Mouse (Mus musculus): ENCODE data around the gene Tnfaip6.
"Not testable (repeated sequence)": the region's sequence is repeated elsewhere in the genome, so short reads cannot be mapped to it uniquely, and the experiment has no call there.

Gene Tnfaip6

GRCm38 (mm10) chr2:52037882-52038281 is at the start of gene Tnfaip6:
Gene Tnfaip6, plus strand, starts transcription at chr2:52038009.
- DNase-seq (ENCODE audit: low spot score) = peak; percentile 39

DNA sequence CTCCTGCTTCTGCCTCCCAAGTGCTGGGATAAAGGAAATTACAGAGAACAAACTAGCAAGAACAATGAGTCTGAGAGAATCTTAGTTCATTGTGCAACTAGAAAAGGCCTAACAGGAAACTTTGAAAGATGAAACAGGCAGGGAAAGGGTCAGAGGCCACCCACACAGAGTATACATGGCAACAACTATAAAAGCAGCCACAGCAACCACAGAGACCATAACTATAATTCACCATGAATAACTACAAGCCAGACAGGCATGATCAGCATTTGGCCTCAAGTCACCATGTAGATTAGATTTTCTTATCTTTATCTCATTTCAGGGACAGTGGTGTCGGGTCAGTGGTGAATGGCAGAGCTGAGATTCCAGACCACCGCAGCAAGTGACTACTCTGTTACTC is 48.2 kb upstream of the Tnfaip6 start:
- DNase-seq (ENCODE audit: low spot score) = no peak

GRCm38 (mm10) chr2:51991447-51991846 is 46.4 kb upstream of the Tnfaip6 start:
- no peak for DNase-seq (ENCODE audit: low spot score)

- DNase-seq (ENCODE audit: low spot score) = peak; percentile 7
Measured at GRCm38 (mm10) chr2:51999996-52000395, 37.8 kb upstream of the Tnfaip6 start.

DNA sequence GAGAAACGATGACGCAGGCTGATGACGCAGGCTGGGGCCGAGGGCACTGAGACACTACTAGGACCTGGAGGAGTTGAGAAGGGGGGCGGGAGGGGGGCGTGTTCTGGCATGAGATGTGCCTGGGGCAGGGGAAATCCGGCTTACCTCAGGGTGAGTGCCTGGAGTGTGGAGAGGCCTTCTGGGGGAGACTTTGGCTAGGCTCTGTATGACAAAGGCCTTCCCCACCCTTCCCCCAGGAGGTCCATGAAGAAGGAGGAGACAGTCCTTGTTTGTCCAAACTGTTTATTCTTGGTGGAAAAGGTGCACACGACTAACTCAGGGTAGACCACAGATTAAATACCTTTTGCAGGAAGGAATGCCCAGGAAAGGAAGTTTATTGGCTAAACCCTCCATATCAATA is 36.3 kb upstream of the Tnfaip6 start:
- no peak for DNase-seq (ENCODE audit: low spot score)

DNA sequence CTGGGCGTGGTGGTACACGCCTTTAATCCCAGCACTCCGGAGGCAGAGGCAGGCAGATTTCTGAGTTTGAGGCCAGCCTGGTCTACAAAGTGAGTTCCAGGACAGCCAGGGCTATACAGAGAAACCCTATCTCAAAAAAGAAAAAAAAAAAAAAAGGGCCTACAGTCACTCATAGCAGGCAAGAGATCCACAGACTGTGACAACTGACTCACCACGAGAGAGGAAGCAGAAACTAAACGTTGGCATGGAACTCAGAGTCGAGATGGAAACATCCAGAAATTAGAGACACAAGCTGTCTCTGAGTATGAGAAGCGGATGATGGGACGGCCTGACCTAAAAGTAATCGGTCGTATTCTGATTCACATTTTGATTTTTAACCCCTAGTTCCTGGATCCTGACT is 35.5 kb upstream of the Tnfaip6 start:
- DNase-seq (ENCODE audit: low spot score) = not testable (repeated sequence)

DNA sequence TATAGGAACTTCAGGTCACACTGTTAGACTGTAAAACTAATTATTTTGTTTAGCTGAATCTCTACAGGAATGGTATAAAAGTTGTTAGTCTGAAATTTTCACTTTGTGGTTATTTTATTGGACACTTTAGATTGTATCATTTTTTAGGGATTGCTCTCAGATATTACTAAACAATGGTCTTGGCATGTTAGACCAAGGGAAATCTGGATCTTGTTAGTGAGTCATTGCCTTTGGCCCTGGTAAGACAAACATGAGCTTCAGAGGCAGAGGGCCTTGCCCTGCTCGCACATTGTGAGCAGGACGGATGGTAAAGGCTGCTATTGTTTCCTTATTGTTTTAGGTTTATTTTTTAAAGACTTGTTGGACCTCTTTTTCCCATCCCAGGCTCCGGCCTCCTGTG is 31.4 kb upstream of the Tnfaip6 start:
- DNase-seq (ENCODE audit: low spot score) = no peak

- not testable (repeated sequence) for DNase-seq (ENCODE audit: low spot score)
Measured at GRCm38 (mm10) chr2:52011820-52012219, 26.0 kb upstream of the Tnfaip6 start.

DNA sequence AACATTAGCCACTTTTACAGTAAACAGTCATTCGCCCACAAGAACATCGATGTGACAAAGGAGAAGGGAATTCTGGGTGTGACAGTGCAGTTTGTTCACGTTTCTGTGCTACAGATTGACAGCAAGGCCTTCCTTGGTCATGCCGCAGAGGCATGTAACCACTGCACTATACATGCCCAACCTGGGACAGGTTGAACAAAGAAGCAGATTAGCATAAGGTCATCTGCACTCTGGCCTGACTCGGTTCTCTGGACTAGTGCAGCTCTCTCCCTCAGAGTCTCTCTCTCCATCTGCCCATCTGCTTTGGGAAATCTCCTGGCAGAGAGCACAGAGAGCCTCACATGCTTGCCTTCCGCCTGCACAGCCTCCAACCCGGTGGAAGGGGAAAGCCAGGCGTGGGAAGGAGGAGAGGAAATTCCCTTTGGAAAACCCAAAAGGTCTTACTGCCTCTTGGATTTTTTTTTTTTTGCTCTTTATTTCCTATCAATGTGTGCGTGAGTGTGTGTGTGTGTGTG is 24.4 kb upstream of the Tnfaip6 start:
- DNase-seq (ENCODE audit: low spot score) = no peak

- no peak for DNase-seq (ENCODE audit: low spot score)
Measured at GRCm38 (mm10) chr2:52016361-52016760, 21.4 kb upstream of the Tnfaip6 start.

DNA sequence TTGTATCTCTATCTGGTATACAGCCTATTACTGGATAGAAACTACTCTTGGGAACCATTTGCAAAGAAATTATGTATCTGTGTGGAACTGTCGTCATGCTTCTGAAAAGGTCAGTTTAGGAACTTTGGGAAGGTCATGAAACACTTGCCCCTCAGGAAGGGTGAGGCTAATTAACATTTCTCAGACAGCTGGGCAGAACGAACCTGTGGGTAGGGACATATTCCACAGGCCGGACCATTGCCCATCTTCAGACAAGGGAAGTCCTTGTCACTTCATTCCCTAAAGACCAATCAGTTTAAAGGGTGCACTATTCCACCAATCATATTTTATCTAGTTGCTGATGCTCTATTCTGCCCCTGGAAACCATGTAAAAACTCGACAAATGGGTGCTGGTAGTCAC is 10.7 kb upstream of the Tnfaip6 start:
- DNase-seq (ENCODE audit: low spot score) = no peak

DNA sequence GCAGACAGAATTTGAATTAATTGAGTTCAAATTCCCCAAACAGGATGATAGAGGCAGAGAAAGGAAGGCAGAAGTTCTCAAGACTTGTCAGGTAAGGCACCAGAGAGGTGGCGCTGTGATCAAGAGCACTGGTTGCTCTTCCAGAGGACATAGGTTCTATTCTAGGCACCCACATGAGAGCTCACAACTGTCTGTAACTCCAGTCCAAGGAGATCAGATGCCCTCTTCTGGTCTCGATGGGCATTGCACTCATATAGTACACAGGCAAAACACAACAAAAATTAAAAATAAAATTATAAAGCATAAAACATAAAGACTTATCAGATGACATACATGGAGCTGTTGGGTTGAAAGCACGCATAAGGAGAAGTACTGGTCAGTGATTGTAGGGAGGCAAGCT is 8.4 kb upstream of the Tnfaip6 start:
- DNase-seq (ENCODE audit: low spot score) = no peak

DNA sequence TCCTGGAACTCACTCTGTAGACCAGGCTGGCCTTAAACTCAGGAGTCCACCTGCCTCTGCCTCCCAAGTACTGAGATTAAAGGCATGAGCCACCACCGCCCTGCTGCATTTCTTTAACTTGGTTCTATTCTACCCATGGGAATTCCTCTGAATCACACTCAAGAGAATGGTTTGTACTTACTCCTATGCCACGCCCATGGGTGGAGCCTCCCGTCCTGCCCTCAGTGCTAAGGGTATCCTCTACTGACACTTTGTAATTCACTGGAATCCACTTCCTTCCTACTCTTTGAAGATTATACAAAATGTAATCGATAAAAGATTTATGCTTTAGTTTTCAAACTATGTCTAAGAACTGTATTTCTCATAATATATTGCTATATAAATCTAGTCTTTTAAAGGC is 6.3 kb upstream of the Tnfaip6 start:
- no peak for DNase-seq (ENCODE audit: low spot score)

- DNase-seq (ENCODE audit: low spot score) = no peak
Measured at GRCm38 (mm10) chr2:52034601-52035000, 3.2 kb upstream of the Tnfaip6 start.

GRCm38 (mm10) chr2:52035144-52035543 is 2.7 kb upstream of the Tnfaip6 start:
- no peak for DNase-seq (ENCODE audit: low spot score)

DNA sequence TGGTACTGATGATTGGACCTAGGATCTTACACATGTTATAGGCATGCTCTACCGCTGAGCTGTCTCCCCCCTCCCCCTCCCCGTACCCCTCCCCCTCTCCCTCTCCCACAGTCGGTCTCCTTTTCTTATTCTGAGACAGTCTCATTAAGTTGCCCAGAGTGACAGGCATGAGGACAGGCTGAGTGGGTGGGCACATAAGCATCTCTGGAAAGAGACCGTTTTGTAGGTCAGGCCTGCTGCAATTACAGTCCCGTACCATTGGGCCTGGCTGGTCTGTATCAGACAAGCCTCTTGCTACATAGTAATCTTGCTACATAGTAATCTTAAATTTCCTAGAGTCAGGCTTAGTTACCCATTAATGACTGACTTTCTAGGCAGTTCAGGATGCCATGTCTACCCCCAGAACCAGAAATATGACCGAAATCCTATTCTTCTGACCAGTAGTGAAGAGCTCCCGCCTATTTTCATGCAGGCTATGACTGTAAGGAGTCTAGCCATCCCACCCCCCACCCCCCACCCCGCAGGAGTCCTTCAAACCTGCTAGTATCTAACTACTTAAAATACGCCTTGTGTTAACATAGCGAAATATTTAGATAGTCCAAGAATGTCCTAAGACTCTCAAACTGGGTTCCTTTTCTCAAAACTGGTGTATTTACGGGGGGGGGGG is 747 bp upstream of the Tnfaip6 start:
- no peak for DNase-seq (ENCODE audit: low spot score)

DNA sequence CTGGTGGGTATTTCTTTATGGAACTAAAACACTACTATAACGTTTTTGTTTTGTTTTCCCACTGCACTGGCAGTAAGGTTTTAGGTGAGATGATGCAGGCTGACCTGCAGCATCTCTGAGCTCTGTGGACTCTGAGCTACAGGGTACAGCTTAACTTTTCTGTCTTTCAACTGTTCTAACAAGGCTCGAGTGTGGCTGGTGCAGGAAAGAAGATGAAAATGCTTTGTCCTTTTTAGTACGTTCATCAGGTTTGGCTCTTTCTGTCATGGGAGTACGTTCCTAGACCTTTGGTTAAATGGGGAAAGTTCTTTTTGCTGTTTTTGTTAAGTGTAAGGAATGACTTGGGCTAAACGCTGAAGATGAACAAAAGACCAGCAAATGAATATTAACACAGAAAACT is 749 bp downstream of the Tnfaip6 start:
- no peak for DNase-seq (ENCODE audit: low spot score)

GRCm38 (mm10) chr2:52039083-52039801 is 1.4 kb downstream of the Tnfaip6 start:
- DNase-seq (ENCODE audit: low spot score) = no peak

GRCm38 (mm10) chr2:52042132-52042531 is 4.3 kb downstream of the Tnfaip6 start:
- DNase-seq (ENCODE audit: low spot score) = no peak

- DNase-seq (ENCODE audit: low spot score) = no peak
Measured at GRCm38 (mm10) chr2:52042714-52043113, 4.9 kb downstream of the Tnfaip6 start.

GRCm38 (mm10) chr2:52043485-52043884 is 5.7 kb downstream of the Tnfaip6 start:
- no peak for DNase-seq (ENCODE audit: low spot score)

DNA sequence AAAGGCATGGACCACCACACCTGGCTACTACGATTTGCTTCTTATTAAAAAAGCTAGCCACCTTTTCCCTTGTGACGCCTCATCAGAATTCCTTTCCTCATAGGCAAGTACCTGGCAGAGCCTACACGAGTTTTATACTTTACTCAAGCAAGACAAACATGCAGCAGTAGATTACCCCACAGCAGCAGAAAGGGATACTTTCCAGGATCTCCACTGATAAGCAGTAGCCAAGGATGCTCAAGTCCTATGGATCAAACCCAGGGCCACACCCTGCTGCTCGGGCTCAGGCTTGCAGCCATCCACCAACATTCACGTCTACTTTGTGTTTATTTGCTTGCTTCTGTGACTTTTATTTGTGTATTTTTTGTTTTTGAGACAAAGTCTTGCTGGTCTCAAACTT is 8.2 kb downstream of the Tnfaip6 start:
- DNase-seq (ENCODE audit: low spot score) = no peak

GRCm38 (mm10) chr2:52050823-52051222 is 13.0 kb downstream of the Tnfaip6 start:
- DNase-seq (ENCODE audit: low spot score) = no peak

DNA sequence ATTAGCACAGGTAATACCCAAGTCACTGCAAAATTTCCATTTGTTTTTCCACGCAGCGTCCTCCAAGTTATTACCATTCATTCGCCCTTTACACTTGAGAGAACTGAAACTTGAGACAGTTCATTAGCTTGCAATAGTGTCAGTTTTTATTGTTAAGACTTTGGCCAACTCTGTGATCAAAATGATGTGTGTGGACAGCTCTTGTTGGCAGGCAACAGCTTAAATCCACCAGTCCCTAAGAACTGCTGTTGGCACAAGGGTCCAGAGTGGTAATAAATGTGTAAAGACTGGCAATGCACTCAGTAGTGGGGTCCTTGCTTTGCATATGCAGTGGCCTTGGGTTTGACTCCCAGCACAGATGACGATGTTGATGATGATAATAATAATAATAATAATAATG is 14.5 kb downstream of the Tnfaip6 start:
- DNase-seq (ENCODE audit: low spot score) = no peak
